Mouse (Mus musculus): ENCODE results near the gene Gm6169. TPM values are rescaled to one million over a fixed set of nuclear protein-coding genes. Genes with fewer than 3 reads are reported as not detected.

The Gm6169 gene
- polyA plus RNA-seq, 1 experiment from 2014 or later = 3.8 TPM

- H3K36me3 ChIP-seq = no peaks in the 10 kb centered on the region
- H3K4me2 ChIP-seq = no peak overlapping the region
- H3K27me3 ChIP-seq = no peaks in the 10 kb centered on the region
- no peaks in the 10 kb centered on the region for H3K4me1 ChIP-seq
- no peak overlapping the region for H3K27ac ChIP-seq
- 67% methylated on average over 4 of the region's 4 CpGs for WGBS
- no peaks in the 10 kb centered on the region for H3K9me3 ChIP-seq
- H3K4me3 ChIP-seq = no peak overlapping the region
- H3K9ac ChIP-seq = no peak overlapping the region
- ATAC-seq (ENCODE audit: borderline replicate concordance, extremely low read depth, low FRiP score, low TSS enrichment) = no peak
Observed at GRCm38 (mm10) chr13:97095726-97096125, 3.3 kb downstream of the Gm6169 start.

- Histone ChIP-seq H3K27me3 (no peaks in the 10 kb centered on the region), H3K27ac (no peak overlapping the region), H3K4me1 (no peaks in the 10 kb centered on the region), H3K9me3 (no peaks in the 10 kb centered on the region), H3K9ac (no peak overlapping the region), H3K36me3 (no peaks in the 10 kb centered on the region), H3K4me3 (no peak overlapping the region), H3K4me2 (no peak overlapping the region)
- 88% methylated on average over 3 of the region's 3 CpGs for WGBS
- no peak for ATAC-seq (ENCODE audit: borderline replicate concordance, extremely low read depth, low FRiP score, low TSS enrichment)
Observed at GRCm38 (mm10) chr13:97088183-97088582, 10.9 kb downstream of the Gm6169 start.

- Histone ChIP-seq H3K9ac (no peak overlapping the region), H3K36me3 (no peaks in the 10 kb centered on the region), H3K4me2 (no peak overlapping the region), H3K27me3 (no peaks in the 10 kb centered on the region), H3K9me3 (no peaks in the 10 kb centered on the region), H3K4me3 (no peak overlapping the region), H3K27ac (no peak overlapping the region), H3K4me1 (no peaks in the 10 kb centered on the region)
- 93% methylated on average over 6 of the region's 6 CpGs for WGBS
- ATAC-seq (ENCODE audit: borderline replicate concordance, extremely low read depth, low FRiP score, low TSS enrichment) = no peak
Observed at GRCm38 (mm10) chr13:97087421-97087820, 11.6 kb downstream of the Gm6169 start.

- H3K36me3 ChIP-seq = no peaks in the 10 kb centered on the region
- no peaks in the 10 kb centered on the region for H3K27me3 ChIP-seq
- WGBS = 66% methylated on average over 7 of the region's 9 CpGs
- H3K4me2 ChIP-seq = no peak overlapping the region
- H3K27ac ChIP-seq = no peak overlapping the region
- H3K4me3 ChIP-seq = no peak overlapping the region
- H3K9me3 ChIP-seq = no peaks in the 10 kb centered on the region
- no peaks in the 10 kb centered on the region for H3K4me1 ChIP-seq
- no peak for ATAC-seq (ENCODE audit: borderline replicate concordance, extremely low read depth, low FRiP score, low TSS enrichment)
- H3K9ac ChIP-seq = no peak overlapping the region
Observed at GRCm38 (mm10) chr13:97086316-97086715, 12.7 kb downstream of the Gm6169 start.

- Histone ChIP-seq H3K27ac (no peak overlapping the region), H3K9ac (no peak overlapping the region), H3K4me3 (no peak overlapping the region), H3K4me2 (no peak overlapping the region), H3K27me3 (no peaks in the 10 kb centered on the region), H3K36me3 (no peaks in the 10 kb centered on the region), H3K9me3 (no peaks in the 10 kb centered on the region), H3K4me1 (no peaks in the 10 kb centered on the region)
- 74% methylated on average over 7 of the region's 7 CpGs for WGBS
- ATAC-seq (ENCODE audit: borderline replicate concordance, extremely low read depth, low FRiP score, low TSS enrichment) = no peak
Observed at GRCm38 (mm10) chr13:97082432-97082831, 16.6 kb downstream of the Gm6169 start.

- Histone ChIP-seq H3K9me3 (no peaks in the 10 kb centered on the region), H3K36me3 (no peaks in the 10 kb centered on the region), H3K27me3 (no peaks in the 10 kb centered on the region), H3K9ac (no peak overlapping the region), H3K4me3 (no peak overlapping the region), H3K4me1 (no peaks in the 10 kb centered on the region), H3K27ac (no peak overlapping the region), H3K4me2 (no peak overlapping the region)
- no peak for ATAC-seq (ENCODE audit: borderline replicate concordance, extremely low read depth, low FRiP score, low TSS enrichment)
- WGBS = 84% methylated on average over 3 of the region's 3 CpGs
Observed at GRCm38 (mm10) chr13:97080615-97081014, 18.4 kb downstream of the Gm6169 start.

- ATAC-seq (ENCODE audit: borderline replicate concordance, extremely low read depth, low FRiP score, low TSS enrichment) = no peak
Observed at GRCm38 (mm10) chr13:97080201-97080600, 18.8 kb downstream of the Gm6169 start.

GRCm38 (mm10) chr13:97077556-97077955 lies 21.5 kb downstream of the Gm6169 start:
- no peaks in the 10 kb centered on the region for H3K9me3 ChIP-seq
- no peaks in the 10 kb centered on the region for H3K36me3 ChIP-seq
- no peak overlapping the region for H3K27ac ChIP-seq
- H3K4me2 ChIP-seq = no peak overlapping the region
- WGBS = 88% methylated on average over 2 of the region's 2 CpGs
- peaks cover 7% of the 10 kb centered on the region; the same call in 1 of the 2 replicates for H3K27me3 ChIP-seq
- H3K9ac ChIP-seq = no peak overlapping the region
- H3K4me1 ChIP-seq = no peaks in the 10 kb centered on the region
- H3K4me3 ChIP-seq = no peak overlapping the region
- no peak for ATAC-seq (ENCODE audit: borderline replicate concordance, extremely low read depth, low FRiP score, low TSS enrichment)

More at GRCm38 (mm10) chr13:97080201-97080600, 18.8 kb downstream of the Gm6169 start:
- H3K4me1 ChIP-seq = no peaks in the 10 kb centered on the region
- WGBS = 65% methylated on average over 2 of the region's 2 CpGs
- H3K9ac ChIP-seq = no peak overlapping the region
- H3K36me3 ChIP-seq = no peaks in the 10 kb centered on the region
- H3K9me3 ChIP-seq = no peaks in the 10 kb centered on the region
- no peak overlapping the region for H3K4me2 ChIP-seq
- no peak overlapping the region for H3K27ac ChIP-seq
- H3K27me3 ChIP-seq = no peaks in the 10 kb centered on the region
- H3K4me3 ChIP-seq = no peak overlapping the region

GRCm38 (mm10) chr13:97073497-97073896 lies 25.5 kb downstream of the Gm6169 start:
- no peak for ATAC-seq (ENCODE audit: borderline replicate concordance, extremely low read depth, low FRiP score, low TSS enrichment)
- 38% methylated on average over 1 of the region's 1 CpGs for WGBS
- Histone ChIP-seq H3K9me3 (no peaks in the 10 kb centered on the region), H3K9ac (no peak overlapping the region), H3K4me1 (peaks cover 3% of the 10 kb centered on the region; the same call in 1 of the 2 replicates), H3K36me3 (no peaks in the 10 kb centered on the region), H3K4me2 (no peak overlapping the region), H3K4me3 (no peak overlapping the region), H3K27me3 (peaks cover 37% of the 10 kb centered on the region), H3K27ac (no peak overlapping the region)

- Histone ChIP-seq H3K36me3 (no peaks in the 10 kb centered on the region), H3K4me1 (peaks cover 3% of the 10 kb centered on the region; the same call in 1 of the 2 replicates), H3K4me3 (peak overlapping the region; percentile 76), H3K4me2 (peak overlapping the region; percentile 100), H3K9ac (peak overlapping the region; percentile 33), H3K27me3 (peaks cover 52% of the 10 kb centered on the region), H3K9me3 (no peaks in the 10 kb centered on the region), H3K27ac (no peak overlapping the region)
- WGBS = under 1% methylated on average over 49 of the region's 76 CpGs
- ATAC-seq (ENCODE audit: borderline replicate concordance, extremely low read depth, low FRiP score, low TSS enrichment) = peak; percentile 62
Observed at GRCm38 (mm10) chr13:97071626-97072241, 27.3 kb downstream of the Gm6169 start.

- no peak overlapping the region for H3K27ac ChIP-seq
- peak overlapping the region; percentile 100 for H3K4me2 ChIP-seq
- H3K4me1 ChIP-seq = peaks cover 3% of the 10 kb centered on the region; the same call in 1 of the 2 replicates
- peak; percentile 46; the same call in 1 of the 2 replicates for ATAC-seq (ENCODE audit: borderline replicate concordance, extremely low read depth, low FRiP score, low TSS enrichment)
- H3K9ac ChIP-seq = peak overlapping the region; percentile 33
- H3K9me3 ChIP-seq = no peaks in the 10 kb centered on the region
- WGBS = 1% methylated on average over 69 of the region's 85 CpGs
- H3K4me3 ChIP-seq = peak overlapping the region; percentile 76
- H3K27me3 ChIP-seq = peaks cover 52% of the 10 kb centered on the region
- no peaks in the 10 kb centered on the region for H3K36me3 ChIP-seq
Observed at GRCm38 (mm10) chr13:97070931-97071625, 28.0 kb downstream of the Gm6169 start.

GRCm38 (mm10) chr13:97068151-97068550 lies 30.9 kb downstream of the Gm6169 start:
- no peak overlapping the region for H3K27ac ChIP-seq
- no peak overlapping the region for H3K4me2 ChIP-seq
- H3K4me3 ChIP-seq = no peak overlapping the region
- 64% methylated on average over 8 of the region's 8 CpGs for WGBS
- H3K9me3 ChIP-seq = no peaks in the 10 kb centered on the region
- H3K4me1 ChIP-seq = peaks cover 3% of the 10 kb centered on the region; the same call in 1 of the 2 replicates
- ATAC-seq (ENCODE audit: borderline replicate concordance, extremely low read depth, low FRiP score, low TSS enrichment) = no peak
- H3K27me3 ChIP-seq = peaks cover 51% of the 10 kb centered on the region
- no peak overlapping the region for H3K9ac ChIP-seq
- H3K36me3 ChIP-seq = no peaks in the 10 kb centered on the region
